Comparison of ENCODE assay signal across 8 mouse cellular contexts in the genomic region with DNA sequence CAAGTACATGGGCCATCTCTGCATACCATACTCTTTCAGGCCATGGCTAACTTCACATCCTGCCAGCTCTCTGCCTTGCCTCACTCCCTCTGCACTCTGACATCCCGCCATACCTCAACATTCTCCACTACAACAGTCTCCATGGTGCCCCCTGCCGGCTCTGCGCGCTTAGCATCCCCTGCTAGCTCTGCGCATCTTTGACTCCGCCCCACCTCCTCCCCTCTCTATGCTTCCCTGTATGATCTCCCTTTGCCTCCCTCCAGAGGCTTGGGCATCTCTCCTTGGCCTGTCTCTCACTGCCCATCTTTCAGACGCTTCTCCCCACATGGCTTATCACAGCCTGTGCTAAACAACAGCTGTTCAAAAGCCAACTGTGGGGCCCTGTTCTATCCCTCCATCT.
DNase-seq lines count a peak whose midpoint lies in the region; ATAC-seq lines count a peak whose summit lies in the region.

No protein-coding gene starts in this region.

- H3K4me2 ChIP-seq in kidney, embryonic 15.5 days = no peak overlapping the region
- H3K4me2 ChIP-seq in liver, embryonic 13.5 days = no peak overlapping the region

- no peak overlapping the region for H3K9ac ChIP-seq in kidney, embryonic 15.5 days
- no peak overlapping the region for H3K9ac ChIP-seq in liver, embryonic 13.5 days

- H3K27ac ChIP-seq in kidney, embryonic 15.5 days = no peak overlapping the region
- no peak overlapping the region for H3K27ac ChIP-seq in liver, embryonic 13.5 days

- peak; percentile 26 for DNase-seq in 3T3-L1 (ENCODE audit: low read depth, low spot score)
- peak; percentile 86 for DNase-seq in adrenal gland, adult 2 months
- peak; percentile 86 for DNase-seq in embryo, embryonic 10.5 days (ENCODE audit: low spot score)
- DNase-seq in gastrocnemius, postnatal 4 days (ENCODE audit: low spot score in 2 of 2) = peak; percentile 69 to 79
- peak; percentile 31 for DNase-seq in liver, embryonic 13.5 days
- DNase-seq in ovary, postnatal 36 days (ENCODE audit: low spot score) = peak; percentile 70
- DNase-seq in thymus, postnatal 36 days = peak; percentile 53

- H3K4me3 ChIP-seq in kidney, embryonic 15.5 days (replicated peaks) = no peak overlapping the region
- H3K4me3 ChIP-seq in liver, embryonic 13.5 days (replicated peaks) = no peak overlapping the region

- 14% methylated on average over 7 of the region's 7 CpGs for WGBS in kidney, embryonic 15.5 days
- WGBS in liver, embryonic 13.5 days (ENCODE audit: insufficient replicate concordance) = 5% methylated on average over 7 of the region's 7 CpGs

- ATAC-seq in kidney, embryonic 15.5 days (replicated peaks; ENCODE audit: low FRiP score) = 0 out of 2 replicates have a peak, but pooled peaks have one; percentile 29
- no peak for ATAC-seq in liver, embryonic 13.5 days (ENCODE audit: low read depth)

- no peaks in the 10 kb centered on the region for H3K9me3 ChIP-seq in kidney, embryonic 15.5 days (replicated peaks)
- no peaks in the 10 kb centered on the region for H3K9me3 ChIP-seq in liver, embryonic 13.5 days (replicated peaks)

- H3K4me1 ChIP-seq in kidney, embryonic 15.5 days = no peaks in the 10 kb centered on the region; the same call in 1 of the 2 replicates
- H3K4me1 ChIP-seq in liver, embryonic 13.5 days (replicated peaks) = no peaks in the 10 kb centered on the region

- H3K36me3 ChIP-seq in kidney, embryonic 15.5 days = no peaks in the 10 kb centered on the region
- H3K36me3 ChIP-seq in liver, embryonic 13.5 days = no peaks in the 10 kb centered on the region

- H3K27me3 ChIP-seq in kidney, embryonic 15.5 days = no peaks in the 10 kb centered on the region
- H3K27me3 ChIP-seq in liver, embryonic 13.5 days = no peaks in the 10 kb centered on the region

Comparison
In these comparisons a context has a peak if more than half of its experiments do, and no peak if none do; other contexts are left out.
1. DNase-seq: peak in every context shown above with its lines; median percentile 86 in adrenal gland, adult 2 months; 86 in embryo, embryonic 10.5 days; 74 in gastrocnemius, postnatal 4 days; 70 in ovary, postnatal 36 days; 53 in thymus, postnatal 36 days; 31 in liver, embryonic 13.5 days; 26 in 3T3-L1.